Mouse (Mus musculus): ENCODE results near the gene Ercc5. TPM values are rescaled to one million over a fixed set of nuclear protein-coding genes. Genes with fewer than 3 reads are reported as not detected.

Gene Ercc5
- polyA plus RNA-seq (2015; fragmentation: Nextera tagmentation; extraction: Ambion mirVana): 17.1 and 17.7 TPM in 2 replicates

- peak within 1 kb of the TSS; percentile 93 for H3K4me3 ChIP-seq (replicated peaks)
- peaks cover 12% of the 10 kb centered on the region for H3K4me1 ChIP-seq
- H3K9me3 ChIP-seq (replicated peaks): no peaks in the 10 kb centered on the region
- H3K9ac ChIP-seq: peak within 1 kb of the TSS; percentile 82
- peaks cover 10% of the 10 kb centered on the region for H3K36me3 ChIP-seq
- peak; percentile 98 for ATAC-seq (replicated peaks; ENCODE audit: low FRiP score)
- under 1% methylated on average over 66 of the region's 66 CpGs for WGBS
- peak within 1 kb of the TSS; percentile 77 for H3K4me2 ChIP-seq
- peak within 1 kb of the TSS; percentile 94 for H3K27ac ChIP-seq
- no peaks in the 10 kb centered on the region for H3K27me3 ChIP-seq
Measured at GRCm38 (mm10) chr1:44147563-44148381, at the start of gene Ercc5. Ercc5 (plus strand) TSS chr1:44147744.

GRCm38 (mm10) chr1:44101448-44102225 is 45.9 kb upstream of the Ercc5 start:
- ATAC-seq (replicated peaks; ENCODE audit: low FRiP score): peak; percentile 85
- Histone ChIP-seq H3K4me2 (peak overlapping the region; percentile 71), H3K9ac (peak overlapping the region; percentile 77), H3K27ac (peak overlapping the region; percentile 92), H3K9me3 (replicated peaks) (no peaks in the 10 kb centered on the region), H3K27me3 (no peaks in the 10 kb centered on the region), H3K4me3 (replicated peaks) (peak overlapping the region; percentile 69), H3K4me1 (peaks cover 11% of the 10 kb centered on the region), H3K36me3 (peaks cover 34% of the 10 kb centered on the region)
- WGBS: under 1% methylated on average over 55 of the region's 55 CpGs

GRCm38 (mm10) chr1:44102259-44102717 is 45.3 kb upstream of the Ercc5 start, which contains the start of gene Tex30:
Tex30 (minus strand) TSS chr1:44102441.
- Histone ChIP-seq H3K9me3 (replicated peaks) (no peaks in the 10 kb centered on the region), H3K4me1 (peaks cover 11% of the 10 kb centered on the region), H3K4me3 (replicated peaks) (peak within 1 kb of the TSS; percentile 69), H3K27me3 (no peaks in the 10 kb centered on the region), H3K9ac (peak within 1 kb of the TSS; percentile 77), H3K36me3 (peaks cover 34% of the 10 kb centered on the region), H3K27ac (peak within 1 kb of the TSS; percentile 92), H3K4me2 (peak within 1 kb of the TSS; percentile 71)
- WGBS: under 1% methylated on average over 53 of the region's 55 CpGs
- ATAC-seq (replicated peaks; ENCODE audit: low FRiP score): peak; percentile 98

GRCm38 (mm10) chr1:44102939-44103338 is 44.6 kb upstream of the Ercc5 start:
- Histone ChIP-seq H3K27me3 (no peaks in the 10 kb centered on the region), H3K4me1 (peaks cover 11% of the 10 kb centered on the region), H3K27ac (no peak overlapping the region), H3K4me2 (peak overlapping the region; percentile 71), H3K9me3 (replicated peaks) (no peaks in the 10 kb centered on the region), H3K9ac (peak overlapping the region; percentile 47; the same call in 1 of the 2 replicates), H3K4me3 (replicated peaks) (peak overlapping the region; percentile 69), H3K36me3 (peaks cover 35% of the 10 kb centered on the region)
- ATAC-seq (replicated peaks; ENCODE audit: low FRiP score): no peak
- WGBS: 14% methylated on average over 5 of the region's 5 CpGs

- no peaks in the 10 kb centered on the region for H3K9me3 ChIP-seq (replicated peaks)
- H3K4me1 ChIP-seq: peaks cover 12% of the 10 kb centered on the region; the same call in 1 of the 2 replicates
- H3K4me3 ChIP-seq (replicated peaks): peak overlapping the region; percentile 78
- ATAC-seq (replicated peaks; ENCODE audit: low FRiP score): no peak
- peaks cover 32% of the 10 kb centered on the region for H3K36me3 ChIP-seq
- no peaks in the 10 kb centered on the region for H3K27me3 ChIP-seq
- H3K4me2 ChIP-seq: peak overlapping the region; percentile 77
- H3K27ac ChIP-seq: no peak overlapping the region
- H3K9ac ChIP-seq: peak overlapping the region; percentile 33; the same call in 1 of the 2 replicates
Measured at GRCm38 (mm10) chr1:44117571-44117970, 30.0 kb upstream of the Ercc5 start.

GRCm38 (mm10) chr1:44118239-44119054 is 29.1 kb upstream of the Ercc5 start, which contains the start of the genes Kdelc1 and Bivm:
Kdelc1 (minus strand) TSS chr1:44118808.
Bivm (plus strand) TSS chr1:44118957.
- peak; percentile 97 for ATAC-seq (replicated peaks; ENCODE audit: low FRiP score)
- Histone ChIP-seq H3K36me3 (peaks cover 26% of the 10 kb centered on the region), H3K27me3 (no peaks in the 10 kb centered on the region), H3K27ac (peak within 1 kb of the TSS; percentile 99), H3K9me3 (replicated peaks) (no peaks in the 10 kb centered on the region), H3K4me2 (peak within 1 kb of the TSS; percentile 77), H3K4me1 (peaks cover 12% of the 10 kb centered on the region; the same call in 1 of the 2 replicates), H3K9ac (peak within 1 kb of the TSS; percentile 88), H3K4me3 (replicated peaks) (peak within 1 kb of the TSS; percentile 78)
- under 1% methylated on average over 39 of the region's 39 CpGs for WGBS

- peak; percentile 91 for ATAC-seq (replicated peaks; ENCODE audit: low FRiP score)
- under 1% methylated on average over 40 of the region's 43 CpGs for WGBS
- Histone ChIP-seq H3K27ac (peak overlapping the region; percentile 99), H3K9me3 (replicated peaks) (no peaks in the 10 kb centered on the region), H3K4me1 (peaks cover 12% of the 10 kb centered on the region; the same call in 1 of the 2 replicates), H3K4me3 (replicated peaks) (peak overlapping the region; percentile 78), H3K9ac (peak overlapping the region; percentile 88), H3K36me3 (peaks cover 25% of the 10 kb centered on the region), H3K4me2 (peak overlapping the region; percentile 77), H3K27me3 (no peaks in the 10 kb centered on the region)
Measured at GRCm38 (mm10) chr1:44119201-44120073, 28.1 kb upstream of the Ercc5 start.

- peak overlapping the region; percentile 99 for H3K27ac ChIP-seq
- H3K4me2 ChIP-seq: peak overlapping the region; percentile 77
- peak overlapping the region; percentile 78 for H3K4me3 ChIP-seq (replicated peaks)
- no peaks in the 10 kb centered on the region for H3K27me3 ChIP-seq
- WGBS: 5% methylated on average over 6 of the region's 6 CpGs
- ATAC-seq (replicated peaks; ENCODE audit: low FRiP score): peak; percentile 30
- peaks cover 12% of the 10 kb centered on the region; the same call in 1 of the 2 replicates for H3K4me1 ChIP-seq
- peak overlapping the region; percentile 88 for H3K9ac ChIP-seq
- H3K9me3 ChIP-seq (replicated peaks): no peaks in the 10 kb centered on the region
- peaks cover 25% of the 10 kb centered on the region for H3K36me3 ChIP-seq
Measured at GRCm38 (mm10) chr1:44120074-44120406, 27.5 kb upstream of the Ercc5 start.

- Histone ChIP-seq H3K27me3 (no peaks in the 10 kb centered on the region), H3K9ac (no peak overlapping the region), H3K36me3 (peaks cover 31% of the 10 kb centered on the region; the same call in 1 of the 2 replicates), H3K9me3 (replicated peaks) (no peaks in the 10 kb centered on the region), H3K4me1 (peaks cover 12% of the 10 kb centered on the region; the same call in 1 of the 2 replicates), H3K27ac (no peak overlapping the region), H3K4me2 (no peak overlapping the region), H3K4me3 (replicated peaks) (no peak overlapping the region)
- ATAC-seq (replicated peaks; ENCODE audit: low FRiP score): no peak
- WGBS: 74% methylated on average over 3 of the region's 3 CpGs
Measured at GRCm38 (mm10) chr1:44122256-44122655, 25.3 kb upstream of the Ercc5 start.

- ATAC-seq (replicated peaks; ENCODE audit: low FRiP score): no peak
- 94% methylated on average over 4 of the region's 4 CpGs for WGBS
- H3K27me3 ChIP-seq: no peaks in the 10 kb centered on the region
Measured at GRCm38 (mm10) chr1:44125590-44125989, 22.0 kb upstream of the Ercc5 start.

More at GRCm38 (mm10) chr1:44125590-44125989, 22.0 kb upstream of the Ercc5 start:
- H3K9me3 ChIP-seq (replicated peaks): no peaks in the 10 kb centered on the region
- no peak overlapping the region for H3K27ac ChIP-seq
- peaks cover 57% of the 10 kb centered on the region for H3K36me3 ChIP-seq
- H3K4me3 ChIP-seq (replicated peaks): no peak overlapping the region
- no peak overlapping the region for H3K9ac ChIP-seq
- no peak overlapping the region for H3K4me2 ChIP-seq
- H3K4me1 ChIP-seq: peaks cover under 1% of the 10 kb centered on the region; the same call in 1 of the 2 replicates

Data from kidney, embryonic 15.5 days (tissue).